Mouse (Mus musculus) kidney, adult 2 months (tissue): ENCODE data around the gene Olfr994.

Source experiments
- CTCF ChIP-seq: fragments of 200-500 bp; conservative IDR thresholded peaks from 2 replicates; pipeline ENCODE4 v1.5.1; 2011; ENCODE audit warnings: low read depth, mild to moderate bottlenecking, control low read depth, low read length, moderate library complexity, mixed read lengths; ENCODE audit not compliant: insufficient read depth, insufficient read length
- POLR2A ChIP-seq: fragments of 200-500 bp; IDR thresholded peaks from one replicate; pipeline ENCODE4 v1.6.1; 2011; ENCODE audit warnings: low read depth, low read length, control low read depth

DNA sequence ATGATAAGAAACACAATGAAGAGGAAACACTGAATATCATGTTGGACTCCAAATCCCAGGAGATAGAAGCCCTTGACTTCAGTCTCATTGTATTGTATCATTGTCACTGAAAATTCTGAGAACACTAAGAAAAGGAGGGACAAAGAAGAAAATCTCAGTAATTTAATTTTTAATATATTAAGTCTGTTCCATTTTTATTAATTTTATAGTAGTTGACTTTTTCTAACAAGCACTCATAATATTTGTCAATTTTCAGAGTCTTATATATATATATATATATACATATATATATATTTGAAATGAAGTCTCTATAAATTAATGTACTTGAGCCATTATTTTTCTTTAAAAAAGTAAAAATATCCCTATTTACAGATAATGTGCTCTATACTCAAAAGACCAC, 21.5 kb downstream of the Olfr994 start, which contains the start of gene Olfr993:
- TF ChIP-seq POLR2A, result no peak
- TF ChIP-seq CTCF, result no peak
